Comparison of ENCODE assay signal across 8 mouse cellular contexts in the genomic region with DNA sequence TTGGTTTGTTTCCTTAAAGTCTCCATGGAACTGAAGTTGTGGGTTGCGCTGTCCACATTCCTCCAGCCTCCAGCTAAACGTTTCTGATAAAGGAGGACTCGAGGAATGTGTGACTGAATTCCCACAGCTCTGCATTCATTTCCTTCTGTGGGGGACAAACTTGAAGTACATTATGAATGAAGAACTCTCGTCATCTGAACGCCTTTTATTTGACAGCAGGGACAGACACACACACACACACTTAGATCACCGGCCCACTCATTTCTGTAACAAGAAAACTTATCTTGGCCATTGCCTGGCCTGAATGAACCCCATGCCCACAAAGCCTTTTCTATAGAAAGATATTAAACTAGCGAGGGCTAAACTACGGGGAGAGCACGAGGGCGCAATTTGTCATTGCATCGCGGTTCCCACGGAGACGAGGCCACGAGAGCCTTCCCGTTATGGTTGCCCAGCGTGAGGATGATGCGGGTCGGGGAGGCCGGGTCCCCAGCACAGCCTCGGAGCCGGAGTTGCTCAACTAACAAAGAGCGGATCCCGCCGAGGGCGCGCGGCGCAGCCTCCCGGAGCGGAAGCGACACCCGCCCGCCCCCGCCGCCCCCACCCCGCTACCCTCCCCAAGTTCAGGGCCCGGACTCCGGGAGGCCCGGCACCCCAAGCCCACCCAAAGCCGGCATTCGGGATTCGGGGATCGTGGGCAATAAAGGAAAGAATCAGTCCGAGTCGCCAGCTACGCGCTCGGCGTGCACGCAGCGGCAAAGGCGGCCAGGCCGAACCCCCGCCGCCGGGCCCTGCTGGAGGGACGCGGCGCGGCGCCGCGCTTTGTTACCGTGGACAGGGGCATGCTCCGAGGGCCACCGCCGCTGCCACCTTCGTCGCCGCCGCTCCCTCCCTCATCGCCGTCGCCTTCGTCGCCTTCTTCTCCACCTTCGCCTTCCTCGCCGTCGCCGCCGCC. TPM values are rescaled to one million over a fixed set of nuclear protein-coding genes. Genes with fewer than 3 reads are reported as not detected.
A peak's percentile ranks its signal among the peaks of the same experiment; 100 is the strongest.
DNase-seq lines count a peak whose midpoint lies in the region; ATAC-seq and TF ChIP-seq lines count a peak whose summit lies in the region.

No protein-coding gene starts in this region.

- DNase-seq in adrenal gland, postnatal 36 days = peak; percentile 66 to 77
- DNase-seq in embryonic facial prominence, embryonic 14.5 days (ENCODE audit: low spot score) = peak; percentile 56
- DNase-seq in kidney, postnatal 36 days = peak; percentile 48 to 71
- peak; percentile 43 for DNase-seq in lung, postnatal 25 days (ENCODE audit: low spot score)
- peak; percentile 27 for DNase-seq in retina, postnatal 7 days (ENCODE audit: low read depth, low spot score)
- peak; percentile 42 for DNase-seq in urinary bladder, adult 2 months (ENCODE audit: low spot score)

- H3K9me3 ChIP-seq in ES-Bruce4 (replicated peaks; ENCODE audit: control insufficient read depth, insufficient read depth, low read length, poor library complexity, severe bottlenecking) = no peaks in the 10 kb centered on the region
- no peaks in the 10 kb centered on the region for H3K9me3 ChIP-seq in embryonic facial prominence, embryonic 14.5 days (ENCODE audit: control insufficient read depth, low read length)
- H3K9me3 ChIP-seq in heart, embryonic 15.5 days (replicated peaks) = no peaks in the 10 kb centered on the region

- peak overlapping the region; percentile 39 for H3K27ac ChIP-seq in ES-Bruce4 (ENCODE audit: insufficient read depth, low read length)
- peak overlapping the region; percentile 100 for H3K27ac ChIP-seq in embryonic facial prominence, embryonic 14.5 days (replicated peaks; ENCODE audit: low read depth, low read length)
- peak overlapping the region; percentile 100 for H3K27ac ChIP-seq in heart, embryonic 15.5 days

- TF ChIP-seq CTCF in ES-Bruce4 (IDR thresholded peaks at IDR 0.05; ENCODE audit: low read depth, low read length) = no peak

- H3K4me2 ChIP-seq in embryonic facial prominence, embryonic 14.5 days (ENCODE audit: low read depth, low read length) = peak overlapping the region; percentile 65
- peak overlapping the region; percentile 77 for H3K4me2 ChIP-seq in heart, embryonic 15.5 days

- H3K4me1 ChIP-seq in ES-Bruce4 (ENCODE audit: control insufficient read depth, insufficient read depth, low read length) = no peaks in the 10 kb centered on the region
- H3K4me1 ChIP-seq in embryonic facial prominence, embryonic 14.5 days (ENCODE audit: control insufficient read depth, insufficient read depth, low read length) = peaks cover 17% of the 10 kb centered on the region; the same call in 1 of the 2 replicates
- peaks cover 30% of the 10 kb centered on the region for H3K4me1 ChIP-seq in heart, embryonic 15.5 days (replicated peaks)

- peak; percentile 19; the same call in 1 of the 2 replicates for ATAC-seq in embryonic facial prominence, embryonic 14.5 days (ENCODE audit: low read depth)
- ATAC-seq in heart, embryonic 15.5 days (replicated peaks; ENCODE audit: insufficient number of reproducible peaks, insufficient read depth, low FRiP score, low read depth) = no peak; the same call in 1 of the 2 replicates

- peak overlapping the region; percentile 84 for H3K4me3 ChIP-seq in ES-Bruce4 (ENCODE audit: low read depth, low read length)
- H3K4me3 ChIP-seq in embryonic facial prominence, embryonic 14.5 days (ENCODE audit: low read depth, low read length) = peak overlapping the region; percentile 100
- H3K4me3 ChIP-seq in heart, embryonic 15.5 days = peak overlapping the region; percentile 99

- no peak for TF ChIP-seq POLR2A in ES-Bruce4 (IDR thresholded peaks at IDR 0.05; ENCODE audit: insufficient read depth, low read length)

- TF ChIP-seq EP300 in ES-Bruce4 (IDR thresholded peaks at IDR 0.05; ENCODE audit: insufficient read depth, low read depth, low read length) = no peak

- H3K36me3 ChIP-seq in ES-Bruce4 (ENCODE audit: control insufficient read depth, insufficient read depth, low read length, poor library complexity, severe bottlenecking) = no peaks in the 10 kb centered on the region
- no peaks in the 10 kb centered on the region for H3K36me3 ChIP-seq in embryonic facial prominence, embryonic 14.5 days (ENCODE audit: control insufficient read depth, insufficient read depth, low read length)
- H3K36me3 ChIP-seq in heart, embryonic 15.5 days = no peaks in the 10 kb centered on the region

- 2% methylated on average over 44 of the region's 83 CpGs for WGBS in embryonic facial prominence, embryonic 14.5 days
- WGBS in heart, embryonic 15.5 days = under 1% methylated on average over 81 of the region's 83 CpGs

- H3K27me3 ChIP-seq in ES-Bruce4 (ENCODE audit: control insufficient read depth, insufficient read depth, low read length, poor library complexity, severe bottlenecking) = no peaks in the 10 kb centered on the region
- H3K27me3 ChIP-seq in embryonic facial prominence, embryonic 14.5 days (replicated peaks; ENCODE audit: control insufficient read depth, insufficient read depth, low read length) = no peaks in the 10 kb centered on the region
- no peaks in the 10 kb centered on the region for H3K27me3 ChIP-seq in heart, embryonic 15.5 days

- peak overlapping the region; percentile 87 for H3K9ac ChIP-seq in ES-Bruce4 (ENCODE audit: low read depth, poor library complexity, severe bottlenecking)
- peak overlapping the region; percentile 99 for H3K9ac ChIP-seq in embryonic facial prominence, embryonic 14.5 days (ENCODE audit: low read depth, low read length)
- peak overlapping the region; percentile 100 for H3K9ac ChIP-seq in heart, embryonic 15.5 days

RNA-seq across cellular contexts. Expression of gene Hnrnpll, which starts 1.0 kb away (rescaled TPM):
- polyA plus RNA-seq in ES-Bruce4 (2011; ENCODE audit: insufficient read depth, insufficient read length, low read depth, missing spikeins) = 73.4 and 77.4 TPM in 2 replicates
- total RNA-seq in adrenal gland, postnatal 36 days (2021) = 10 to 100 TPM; 45.7 to 51.8 TPM
- 55.6 and 61.0 TPM in 2 replicates for polyA plus RNA-seq in embryonic facial prominence, embryonic 14.5 days (2014; fragmentation: Nextera tagmentation; extraction: Ambion mirVana)
- 37.2 and 48.7 TPM in 2 replicates for polyA plus RNA-seq in heart, embryonic 15.5 days (2015; fragmentation: Nextera tagmentation; extraction: Ambion mirVana)
- 34.7 and 39.7 TPM in 2 replicates for polyA plus RNA-seq in urinary bladder, adult 2 months (2012; rRNA removed)

Comparison
In these comparisons a context has a peak if more than half of its experiments do, and no peak if none do; other contexts are left out.
1. H3K27ac ChIP-seq: peak in every context shown above with its lines; median percentile 100 in embryonic facial prominence, embryonic 14.5 days; 100 in heart, embryonic 15.5 days; 39 in ES-Bruce4.